Mouse (Mus musculus) heart, postnatal 0 days (tissue): ENCODE measurements around the gene Pafah1b1. TPM values are rescaled to one million over a fixed set of nuclear protein-coding genes. Genes with fewer than 3 reads are reported as not detected.

Experiments used
- ATAC-seq: fragments of 200-750 bp; cut with Nextera tagmentation; 2 replicates; pipeline ENCODE4 v1.8.0; 2017; ENCODE audit warnings: low read depth, moderate number of reproducible peaks, moderate library complexity; ENCODE audit not compliant: insufficient read depth
- DNase-seq: peaks from one replicate; pipeline ENCODE4 v3.0.0-alpha.2; 2016; ENCODE audit warnings: low spot score
- H3K27ac ChIP-seq: fragments of 300-500 bp; sonication (generic); 2 replicates; pipeline ENCODE4 v1.5.1; 2014; ENCODE audit warnings: low read depth, mild to moderate bottlenecking
- H3K27me3 ChIP-seq: fragments of 300-500 bp; sonication (generic); 2 replicates; pipeline ENCODE4 v1.6.1; 2014; ENCODE audit warnings: low read length, mixed read lengths; ENCODE audit not compliant: control insufficient read depth, insufficient read depth
- H3K36me3 ChIP-seq: fragments of 300-500 bp; sonication (generic); replicated peaks from 2 replicates; pipeline ENCODE4 v1.6.1; 2014; ENCODE audit warnings: low read length, mixed read lengths; ENCODE audit not compliant: control insufficient read depth, insufficient read depth
- H3K4me1 ChIP-seq: fragments of 300-500 bp; sonication (generic); 2 replicates; pipeline ENCODE4 v1.6.1; 2014; ENCODE audit warnings: antibody characterized with exemption; ENCODE audit not compliant: control insufficient read depth, insufficient read depth
- H3K4me2 ChIP-seq: fragments of 300-500 bp; sonication (generic); 2 replicates; pipeline ENCODE4 v1.6.1; 2014; ENCODE audit warnings: low read depth, mild to moderate bottlenecking, low read length, moderate library complexity
- H3K4me3 ChIP-seq: fragments of 300-500 bp; sonication (generic); 2 replicates; pipeline ENCODE4 v1.5.1; 2014; ENCODE audit warnings: low read depth, low read length
- H3K9ac ChIP-seq: fragments of 300-500 bp; sonication (generic); replicated peaks from 2 replicates; pipeline ENCODE4 v1.6.1; 2014; ENCODE audit warnings: low read depth, low read length, mixed read lengths
- H3K9me3 ChIP-seq: fragments of 300-500 bp; sonication (generic); replicated peaks from 2 replicates; pipeline ENCODE4 v1.6.1; 2016; ENCODE audit warnings: low read length; ENCODE audit not compliant: control insufficient read depth
- CTCF ChIP-seq: IDR thresholded peaks from 2 replicates; pipeline ENCODE4 v1.5.1; 2016; ENCODE audit warnings: antibody characterized with exemption, control low read depth, low read depth
- EP300 ChIP-seq: IDR thresholded peaks from 2 replicates; pipeline ENCODE4 v1.6.1; 2016; ENCODE audit warnings: antibody characterized with exemption, low read depth
- WGBS: fragments of 180-500 bp; shearing (Covaris S2); extraction: QIAGEN DNeasy Blood & Tissue Kit; methylation state at CpG from one replicate; pipeline ENCODE4 v1.1.7; 2014; 5-methylcytosine and 5-hydroxymethylcytosine counted together
- polyA plus RNA-seq: library from polyadenylated mRNA; unstranded; fragments of >200 nt; fragmentation: Nextera tagmentation; extraction: Ambion mirVana; gene quantifications from 2 replicates; pipeline ENCODE4 v1.2.1, GENCODE M21; 2015
- total RNA-seq: library from RNA; depleted of rRNA; stranded (reverse); fragments of >200 nt; gene quantifications from 2 replicates; pipeline ENCODE4 v1.2.3, GENCODE M21; 2014; ENCODE audit warnings: low replicate concordance

The Pafah1b1 gene
- total and polyA plus RNA-seq, 2 experiments from 2014 or later: 62.9 to 78.4 TPM

DNA sequence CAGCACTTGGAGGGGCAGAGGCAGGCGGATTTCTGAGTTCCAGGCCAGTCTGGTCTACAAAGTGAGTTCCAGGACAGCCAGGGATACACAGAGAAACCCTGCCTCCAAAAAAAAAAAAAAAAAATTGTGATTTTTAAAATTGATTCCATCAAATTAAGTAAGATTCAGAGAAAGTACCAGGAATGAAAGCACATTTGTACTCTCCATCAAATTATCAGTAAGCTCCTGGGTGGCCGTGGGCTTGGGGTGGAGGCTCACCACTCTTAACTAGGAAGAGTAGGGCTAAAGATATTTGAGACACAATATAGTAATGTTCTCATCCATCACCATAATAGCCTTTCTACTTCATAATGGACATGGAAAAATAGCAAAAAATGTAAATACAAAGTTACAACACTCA lies 3.3 kb downstream of the Pafah1b1 start:
- H3K4me1 ChIP-seq: peaks cover 29% of the 10 kb centered on the region
- no peaks in the 10 kb centered on the region for H3K9me3 ChIP-seq
- H3K4me3 ChIP-seq: no peak overlapping the region; the same call in 1 of the 2 replicates
- TF ChIP-seq EP300 (no peak), CTCF (no peak)
- peak overlapping the region; percentile 40 for H3K4me2 ChIP-seq
- DNase-seq (no peak), ATAC-seq (no peak)
- no peaks in the 10 kb centered on the region for H3K27me3 ChIP-seq
- no peaks in the 10 kb centered on the region for H3K36me3 ChIP-seq
- 25% methylated on average over 2 of the region's 2 CpGs for WGBS
- H3K9ac ChIP-seq: no peak overlapping the region
- no peak overlapping the region; the same call in 1 of the 2 replicates for H3K27ac ChIP-seq

DNA sequence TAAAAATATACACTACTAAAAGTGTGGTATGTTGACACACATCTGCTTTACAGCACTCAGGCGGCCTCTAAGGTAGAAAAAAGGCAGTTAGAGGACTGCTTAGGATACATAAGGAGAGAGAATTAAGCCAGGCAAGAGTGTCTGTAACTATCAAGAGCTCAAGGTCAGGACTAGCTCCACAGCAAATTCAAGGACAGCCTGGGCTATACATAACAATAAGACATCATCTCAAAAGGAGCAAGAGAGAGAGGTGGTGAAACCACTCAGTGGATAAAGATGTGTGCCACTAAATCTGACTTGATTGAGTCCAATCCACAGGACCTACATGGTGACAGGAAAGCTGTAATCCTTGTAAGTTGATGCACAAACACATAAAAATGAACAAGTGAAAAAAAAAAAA lies 3.8 kb downstream of the Pafah1b1 start:
- WGBS: 19% methylated on average over 1 of the region's 1 CpGs
- DNase-seq (no peak), ATAC-seq (no peak)
- H3K9ac ChIP-seq: no peak overlapping the region
- H3K4me3 ChIP-seq: 0 out of 2 replicates have a peak overlapping the region, but pooled peaks have one; percentile 3
- peak overlapping the region; percentile 64 for H3K27ac ChIP-seq
- H3K4me1 ChIP-seq: peaks cover 33% of the 10 kb centered on the region
- H3K4me2 ChIP-seq: peak overlapping the region; percentile 40; the same call in 1 of the 2 replicates
- H3K36me3 ChIP-seq: no peaks in the 10 kb centered on the region
- no peaks in the 10 kb centered on the region for H3K9me3 ChIP-seq
- no peak for TF ChIP-seq CTCF
- no peak for TF ChIP-seq EP300
- H3K27me3 ChIP-seq: no peaks in the 10 kb centered on the region

DNA sequence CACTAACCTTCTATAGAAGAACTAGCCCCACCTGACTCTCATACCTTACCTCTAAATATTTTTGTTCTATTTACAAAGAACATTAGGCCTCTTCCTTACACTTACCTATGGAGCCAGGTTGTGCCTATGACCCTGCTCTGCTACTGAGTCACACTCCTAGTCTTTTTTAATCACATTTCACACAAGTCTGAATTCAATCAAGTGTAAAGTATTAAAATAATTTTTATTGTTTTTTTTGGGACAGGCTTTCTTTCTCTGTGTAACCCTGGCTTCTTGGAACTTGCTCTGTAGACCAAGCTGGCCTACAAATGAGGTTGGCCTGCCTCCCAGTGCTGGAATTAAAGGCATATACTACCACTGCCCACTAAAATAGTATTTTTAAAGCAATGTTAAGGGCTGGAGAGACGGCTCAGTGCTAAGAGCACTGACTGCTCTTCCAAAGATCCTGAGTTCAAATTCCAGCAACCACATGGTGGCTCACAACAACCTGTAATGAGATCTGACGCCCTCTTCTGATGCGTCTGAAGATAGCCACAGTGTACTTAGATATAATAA lies 8.4 kb downstream of the Pafah1b1 start:
- H3K36me3 ChIP-seq: 0 out of 2 replicates have a peak, but pooled peaks cover 3% of the 10 kb centered on the region
- no peaks in the 10 kb centered on the region for H3K27me3 ChIP-seq
- no peak for ATAC-seq
- H3K4me3 ChIP-seq: no peak overlapping the region
- no peak for DNase-seq
- no peak overlapping the region for H3K4me2 ChIP-seq
- H3K9ac ChIP-seq: no peak overlapping the region
- no peaks in the 10 kb centered on the region for H3K9me3 ChIP-seq
- H3K4me1 ChIP-seq: peaks cover 32% of the 10 kb centered on the region
- 0 out of 2 replicates have a peak overlapping the region, but pooled peaks have one; percentile 11 for H3K27ac ChIP-seq
- TF ChIP-seq CTCF: no peak
- TF ChIP-seq EP300: no peak
- 50% methylated on average over 3 of the region's 3 CpGs for WGBS

DNA sequence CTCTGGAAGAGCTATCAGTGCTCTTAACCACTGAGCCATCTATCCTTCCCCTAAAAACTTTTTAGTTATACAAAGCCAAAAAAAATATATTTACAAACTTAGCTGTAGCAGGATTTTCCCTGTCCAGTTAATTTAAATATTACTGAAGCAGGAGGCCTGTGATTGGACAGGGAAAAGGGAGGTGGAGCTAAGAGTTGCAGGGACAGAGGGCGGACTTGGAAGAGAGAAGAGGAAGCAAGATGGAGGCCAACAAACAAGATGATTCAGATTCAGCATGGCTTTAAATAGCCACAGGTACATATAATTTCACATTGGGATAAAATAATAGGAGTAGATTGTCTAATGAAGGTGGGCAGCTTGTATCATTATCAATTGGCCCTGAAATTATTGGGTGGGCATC lies 13.8 kb downstream of the Pafah1b1 start:
- Histone ChIP-seq H3K9me3 (no peaks in the 10 kb centered on the region), H3K9ac (no peak overlapping the region), H3K27ac (no peak overlapping the region), H3K4me2 (no peak overlapping the region), H3K27me3 (no peaks in the 10 kb centered on the region), H3K4me3 (no peak overlapping the region), H3K4me1 (peaks cover 19% of the 10 kb centered on the region), H3K36me3 (0 out of 2 replicates have a peak, but pooled peaks cover 3% of the 10 kb centered on the region)
- WGBS: 88% methylated on average over 1 of the region's 1 CpGs
- no peak for DNase-seq
- TF ChIP-seq EP300: no peak
- no peak for TF ChIP-seq CTCF
- no peak for ATAC-seq

DNA sequence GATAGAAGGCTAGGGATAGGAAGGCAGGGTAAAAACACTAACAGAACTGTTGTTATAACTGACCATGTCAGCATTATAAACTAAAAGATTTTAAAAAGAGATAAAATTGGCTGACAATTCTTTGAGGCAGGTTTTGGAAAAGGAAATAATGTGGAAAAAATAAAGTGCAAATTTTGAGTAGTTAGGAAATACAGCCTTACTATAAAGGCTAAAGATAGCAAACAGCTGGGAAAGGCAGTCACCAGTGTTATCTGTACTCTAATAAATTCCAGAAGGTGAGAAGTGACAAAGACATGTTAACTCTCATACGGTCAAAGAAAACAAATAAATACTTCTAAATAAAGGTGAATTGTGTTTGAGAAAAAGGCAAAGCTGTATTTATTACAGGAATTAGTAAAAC lies 15.7 kb downstream of the Pafah1b1 start:
- Histone ChIP-seq H3K27me3 (no peaks in the 10 kb centered on the region), H3K27ac (peak overlapping the region; percentile 39; the same call in 1 of the 2 replicates), H3K9me3 (no peaks in the 10 kb centered on the region), H3K4me1 (peaks cover 23% of the 10 kb centered on the region), H3K4me2 (no peak overlapping the region), H3K4me3 (no peak overlapping the region), H3K9ac (no peak overlapping the region), H3K36me3 (0 out of 2 replicates have a peak, but pooled peaks cover 3% of the 10 kb centered on the region)
- DNase-seq (no peak), ATAC-seq (no peak)
- WGBS: 5% methylated on average over 1 of the region's 1 CpGs
- TF ChIP-seq EP300: no peak
- no peak for TF ChIP-seq CTCF

DNA sequence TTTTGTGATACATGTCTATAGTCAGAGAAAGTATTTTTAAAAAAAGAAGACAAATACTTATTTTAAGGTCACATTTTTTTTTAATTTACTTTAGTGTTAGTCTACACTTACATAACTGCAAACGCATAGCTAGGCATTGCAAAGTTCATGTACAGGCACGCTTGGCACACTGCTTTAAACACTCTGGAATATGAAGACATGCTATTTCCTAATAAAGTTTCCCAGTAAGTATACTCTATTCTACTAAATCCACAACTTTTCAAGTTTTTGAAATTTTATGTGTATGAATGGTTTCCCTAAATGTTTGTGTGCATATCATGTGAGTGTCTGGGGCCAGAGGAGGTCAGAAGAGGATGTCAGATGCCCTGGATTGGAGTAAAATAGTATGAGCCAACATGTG lies 20.4 kb downstream of the Pafah1b1 start:
- no peak overlapping the region for H3K4me2 ChIP-seq

More for the DNA sequence above, 20.4 kb downstream of the Pafah1b1 start:
- Histone ChIP-seq H3K36me3 (peaks cover under 1% of the 10 kb centered on the region; the same call in 1 of the 2 replicates), H3K4me3 (no peak overlapping the region), H3K27ac (no peak overlapping the region), H3K9ac (no peak overlapping the region), H3K4me1 (peaks cover 7% of the 10 kb centered on the region), H3K27me3 (no peaks in the 10 kb centered on the region), H3K9me3 (no peaks in the 10 kb centered on the region)
- DNase-seq (no peak), ATAC-seq (no peak)
- 84% methylated on average over 2 of the region's 2 CpGs for WGBS
- no peak for TF ChIP-seq CTCF
- no peak for TF ChIP-seq EP300
